9 mouse cellular contexts compared by ENCODE assay signal in genomic region chr15:98483907-98484886, GRCm38 (mm10). TPM values are rescaled to one million over a fixed set of nuclear protein-coding genes. Genes with fewer than 3 reads are reported as not detected.
A peak's percentile ranks its signal among the peaks of the same experiment; 100 is the strongest.
DNase-seq lines count a peak whose midpoint lies in the region.
"Had no signal": no experiment of that assay in that cellular context is flagged by ENCODE, and none has a peak within 500 bp of the region (broad histone marks: within the 10 kb centered on the region; RNA-seq: fewer than 3 reads in every experiment).

No protein-coding gene starts in this region.

- DNase-seq in layer of hippocampus, adult 9-11 months: peak; percentile 50
- DNase-seq in layer of hippocampus, postnatal 10 days (ENCODE audit: low spot score in 2 of 2): no peak
- peak; percentile 62 for DNase-seq in gastrocnemius, postnatal 25 days
- peak; percentile 73 for DNase-seq in kidney, postnatal 10 days
- peak; percentile 70 for DNase-seq in skeletal muscle tissue, adult 2 months (ENCODE audit: low read depth, low spot score)
- DNase-seq in cerebellum, adult 9-10 months: no peak
- DNase-seq in cerebellum, postnatal 4 days (ENCODE audit: low spot score in 2 of 2): no peak
- no peak for DNase-seq in right cerebral cortex, postnatal 25 days

RNA-seq across cellular contexts. Expression of gene Lalba, which starts 1.7 kb away (rescaled TPM):
- not detected for total RNA-seq in layer of hippocampus, postnatal 10 days (2021)
- total RNA-seq in gastrocnemius, postnatal 25 days (2021): not detected
- total RNA-seq: left cerebral cortex, adult 18-20 months had no signal

RNA-seq across cellular contexts. Expression of gene Olfr279, which starts 8.0 kb away (rescaled TPM):
- total RNA-seq in layer of hippocampus, postnatal 10 days (2021): not detected
- total RNA-seq in gastrocnemius, postnatal 25 days (2021): not detected
- total RNA-seq: left cerebral cortex, adult 18-20 months had no signal

RNA-seq across cellular contexts. Expression of gene OR5BS1P, which starts 14.5 kb away (rescaled TPM):
- not detected for total RNA-seq in layer of hippocampus, postnatal 10 days (2021)
- total RNA-seq in gastrocnemius, postnatal 25 days (2021): not detected
- total RNA-seq: left cerebral cortex, adult 18-20 months had no signal

RNA-seq across cellular contexts. Expression of gene Olfr281, which starts 31.8 kb away (rescaled TPM):
- total RNA-seq in layer of hippocampus, postnatal 10 days (2021): not detected
- not detected for total RNA-seq in gastrocnemius, postnatal 25 days (2021)
- total RNA-seq: left cerebral cortex, adult 18-20 months had no signal

RNA-seq across cellular contexts. Expression of gene Kansl2, which starts 49.9 kb away (rescaled TPM):
- 10 to 100 TPM; 71.9 to 73.2 TPM for total RNA-seq in layer of hippocampus, postnatal 10 days (2021)
- total RNA-seq in gastrocnemius, postnatal 25 days (2021): 10 to 100 TPM; 55.8 to 57.9 TPM

Comparison
In these comparisons a context has a peak if more than half of its experiments do, and no peak if none do; other contexts are left out.
1. DNase-seq: peak in layer of hippocampus, adult 9-11 months (single experiment), gastrocnemius, postnatal 25 days (single experiment), kidney, postnatal 10 days (single experiment) and skeletal muscle tissue, adult 2 months (single experiment); none in layer of hippocampus, postnatal 10 days (0 of 2), cerebellum, adult 9-10 months (single experiment), cerebellum, postnatal 4 days (0 of 2) and right cerebral cortex, postnatal 25 days (single experiment).